Mouse (Mus musculus) hindbrain, embryonic 14.5 days (tissue): ENCODE results near the gene Crnn. TPM values are rescaled to one million over a fixed set of nuclear protein-coding genes. Genes with fewer than 3 reads are reported as not detected.

ENCODE experiments used
- ATAC-seq: fragments of 200-750 bp; cut with Nextera tagmentation; 2 replicates; pipeline ENCODE4 v1.8.0; 2017; ENCODE audit warnings: moderate number of reproducible peaks, mild to moderate bottlenecking, moderate TSS enrichment, moderate library complexity; ENCODE audit not compliant: low FRiP score
- DNase-seq: peaks from one replicate; pipeline ENCODE4 v3.0.0-alpha.2; 2015; ENCODE audit warnings: low spot score
- H3K27ac ChIP-seq: fragments of 300-500 bp; sonication (generic); 2 replicates; pipeline ENCODE4 v1.5.1; 2014; ENCODE audit warnings: mild to moderate bottlenecking, moderate library complexity
- H3K27me3 ChIP-seq: fragments of 300-500 bp; sonication (generic); 2 replicates; pipeline ENCODE4 v1.6.1; 2014; ENCODE audit warnings: mild to moderate bottlenecking, low read length, mixed read lengths; ENCODE audit not compliant: control insufficient read depth, insufficient read depth
- H3K36me3 ChIP-seq: fragments of 300-500 bp; sonication (generic); replicated peaks from 2 replicates; pipeline ENCODE4 v1.6.1; 2014; ENCODE audit not compliant: control insufficient read depth, insufficient read depth
- H3K4me1 ChIP-seq: fragments of 300-500 bp; sonication (generic); replicated peaks from 2 replicates; pipeline ENCODE4 v1.6.1; 2014; ENCODE audit warnings: antibody characterized with exemption, low read length, mixed read lengths; ENCODE audit not compliant: control insufficient read depth, insufficient read depth
- H3K4me2 ChIP-seq: fragments of 300-500 bp; sonication (generic); replicated peaks from 2 replicates; pipeline ENCODE4 v1.6.1; 2014; ENCODE audit warnings: mild to moderate bottlenecking, moderate library complexity
- H3K4me3 ChIP-seq: fragments of 300-500 bp; sonication (generic); replicated peaks from 2 replicates; pipeline ENCODE4 v1.5.1; 2014; ENCODE audit warnings: mild to moderate bottlenecking, low read length
- H3K9ac ChIP-seq: fragments of 300-500 bp; sonication (generic); 2 replicates; pipeline ENCODE4 v1.6.1; 2014
- H3K9me3 ChIP-seq: fragments of 300-500 bp; sonication (generic); 2 replicates; pipeline ENCODE4 v1.6.1; 2016; ENCODE audit warnings: low read length; ENCODE audit not compliant: control insufficient read depth
- WGBS: fragments of 180-500 bp; shearing (Covaris S2); extraction: QIAGEN DNeasy Blood & Tissue Kit; methylation state at CpG from one replicate; pipeline ENCODE4 v1.1.7; 2014; 5-methylcytosine and 5-hydroxymethylcytosine counted together
- polyA plus RNA-seq: library from polyadenylated mRNA; unstranded; fragments of >200 nt; fragmentation: Nextera tagmentation; extraction: Ambion mirVana; gene quantifications from 2 replicates; pipeline ENCODE4 v1.2.1, GENCODE M21; 2014

The Crnn gene
- polyA plus RNA-seq, 1 experiment from 2014 or later, result not detected

GRCm38 (mm10) chr3:93180856-93181255 lies 36.3 kb downstream of the Crnn start:
- DNase-seq, result no peak
- H3K27ac ChIP-seq, result no peak overlapping the region
- no peak for ATAC-seq
- H3K9ac ChIP-seq, result no peak overlapping the region
- H3K4me1 ChIP-seq, result no peaks in the 10 kb centered on the region
- H3K27me3 ChIP-seq, result no peaks in the 10 kb centered on the region
- no peak overlapping the region for H3K4me3 ChIP-seq
- 97% methylated on average over 4 of the region's 4 CpGs for WGBS
- H3K4me2 ChIP-seq, result no peak overlapping the region
- no peaks in the 10 kb centered on the region for H3K9me3 ChIP-seq
- H3K36me3 ChIP-seq, result no peaks in the 10 kb centered on the region

DNA sequence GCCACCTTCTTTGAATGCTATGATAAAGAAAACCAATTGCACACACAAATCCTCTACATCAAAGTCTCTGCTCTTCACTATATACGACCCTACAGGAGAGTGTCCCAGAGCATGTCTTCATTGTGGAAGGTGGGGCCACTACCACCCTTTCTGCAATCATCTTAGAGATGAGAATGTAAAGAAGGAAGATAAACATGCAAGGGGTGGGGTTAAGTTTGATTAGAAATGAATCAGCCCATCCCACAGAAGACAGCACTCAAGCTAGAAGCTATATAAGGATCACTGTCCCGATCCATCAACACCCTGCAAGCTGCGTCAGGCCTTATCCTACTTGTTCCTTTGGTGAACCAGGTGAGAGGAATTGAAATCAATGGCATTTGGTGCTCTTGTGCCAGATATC lies 52.4 kb downstream of the Crnn start, which contains the start of gene Flg2:
TSS of gene Flg2 (plus strand) at position 301 of the 400 bp plus-strand sequence.
- no peaks in the 10 kb centered on the region for H3K4me1 ChIP-seq
- no peak for ATAC-seq
- no peaks in the 10 kb centered on the region for H3K27me3 ChIP-seq
- no peak for DNase-seq
- no peaks in the 10 kb centered on the region for H3K36me3 ChIP-seq
- no peak within 1 kb of the TSS for H3K9ac ChIP-seq
- no peaks in the 10 kb centered on the region for H3K9me3 ChIP-seq
- no peak within 1 kb of the TSS for H3K4me2 ChIP-seq
- WGBS, result 91% methylated on average over 3 of the region's 3 CpGs
- H3K27ac ChIP-seq, result no peak within 1 kb of the TSS
- H3K4me3 ChIP-seq, result no peak within 1 kb of the TSS

Other genes starting within 250 kb of the Crnn start
- gene Lce3a, start 218.6 kb upstream of the Crnn start, polyA plus RNA-seq, result not detected in 2 replicates
- gene Lce3b, start 211.8 kb upstream of the Crnn start, polyA plus RNA-seq, result not detected in 2 replicates
- gene Lce3c, start 200.3 kb upstream of the Crnn start, polyA plus RNA-seq, result not detected in 2 replicates
- not detected in 2 replicates for gene Lce3d, start 187.4 kb upstream of the Crnn start, polyA plus RNA-seq
- not detected in 2 replicates for gene Lce3e, start 177.7 kb upstream of the Crnn start, polyA plus RNA-seq
- not detected in 2 replicates for gene Lce3f, start 152.6 kb upstream of the Crnn start, polyA plus RNA-seq
- 1.0 and 2.3 TPM in 2 replicates for gene Crct1, start 129.1 kb upstream of the Crnn start, polyA plus RNA-seq
- not detected in 2 replicates for gene Lce1m, start 125.7 kb upstream of the Crnn start, polyA plus RNA-seq
- not detected in 2 replicates for gene Gm4858, start 76.0 kb upstream of the Crnn start, polyA plus RNA-seq
- gene Flg2, start 52.5 kb downstream of the Crnn start, polyA plus RNA-seq, result not detected in 2 replicates
- gene Flg, start 128.7 kb downstream of the Crnn start, polyA plus RNA-seq, result not detected in 2 replicates
- not detected in 2 replicates for gene Hrnr, start 175.0 kb downstream of the Crnn start, polyA plus RNA-seq
- not detected in 2 replicates for gene Rptn, start 248.9 kb downstream of the Crnn start, polyA plus RNA-seq